Mouse (Mus musculus): ENCODE measurements at regions not wholly inside any gene's neighbourhood (a gene's known extent, or its start where the extent isn't known, plus 50 kb on each side); places are given as distances from the start of the nearest gene placed in this dataset.

DNA sequence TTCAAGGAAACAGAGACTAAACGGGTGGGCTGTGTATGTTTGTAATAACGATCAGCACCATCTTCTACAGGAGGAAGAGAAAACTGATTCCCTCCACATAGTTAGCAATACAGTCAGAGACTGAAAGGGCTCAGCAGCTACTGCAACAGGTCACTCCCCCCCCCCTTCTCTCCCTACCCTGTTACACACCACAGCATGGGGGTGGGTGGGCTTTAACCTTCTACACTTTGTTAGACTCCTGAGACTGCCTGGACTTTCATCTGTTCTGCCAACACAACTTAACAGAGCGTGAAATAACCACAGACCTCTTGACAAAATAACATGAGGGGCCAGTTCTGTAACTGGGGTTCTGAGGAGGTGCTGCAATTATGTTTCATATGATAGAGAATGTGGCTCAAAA is 50.7 kb upstream of the Snap91 start:
- no peak overlapping the region for H3ac ChIP-seq (ENCODE audit: control insufficient read depth, insufficient read length)
- H3K4me3 ChIP-seq: no peak overlapping the region
- H3K27me3 ChIP-seq (ENCODE audit: control insufficient read depth, insufficient read depth, insufficient read length): peaks cover 5% of the 10 kb centered on the region
- no peaks in the 10 kb centered on the region for H3K79me2 ChIP-seq (ENCODE audit: control insufficient read depth, insufficient read depth)
- no peaks in the 10 kb centered on the region for H3K36me3 ChIP-seq (ENCODE audit: control insufficient read depth, insufficient read depth)
- TF ChIP-seq CEBPB (IDR thresholded peaks at IDR 0.05; ENCODE audit: insufficient read depth, poor library complexity, severe bottlenecking) (no peak), REST (IDR thresholded peaks at IDR 0.05; ENCODE audit: insufficient read depth, insufficient read length) (no peak), TCF3 (IDR thresholded peaks at IDR 0.05; ENCODE audit: insufficient read length, low read depth) (no peak), MAX (IDR thresholded peaks at IDR 0.05; ENCODE audit: low read depth) (no peak), POLR2A (IDR thresholded peaks at IDR 0.05; ENCODE audit: insufficient read length, low read depth) (no peak), MYOG (IDR thresholded peaks at IDR 0.05; ENCODE audit: control insufficient read depth in 1 of 3, insufficient read depth in 1 of 3, insufficient read length in 2 of 3, low read depth in 2 of 3) (no peak), POLR2AphosphoS2 (IDR thresholded peaks at IDR 0.05; ENCODE audit: insufficient read length, low read depth) (no peak), SRF (IDR thresholded peaks at IDR 0.05; ENCODE audit: control insufficient read depth, insufficient read length, low read depth) (no peak), USF1 (IDR thresholded peaks at IDR 0.05; ENCODE audit: low read depth) (no peak), MYOD1 (IDR thresholded peaks at IDR 0.05; ENCODE audit: control insufficient read depth in 1 of 3, insufficient read length in 2 of 3, low read depth in 2 of 3) (no peak), TCF12 (IDR thresholded peaks at IDR 0.05; ENCODE audit: insufficient read depth, poor library complexity, severe bottlenecking) (no peak), E2F4 (IDR thresholded peaks at IDR 0.05; ENCODE audit: insufficient read depth) (no peak)
- no peak overlapping the region for H3K4me2 ChIP-seq (ENCODE audit: low read depth)
